Mouse (Mus musculus) olfactory bulb, adult 2 months (tissue): ENCODE results near the gene Hspb6. TPM values are rescaled to one million over a fixed set of nuclear protein-coding genes. Genes with fewer than 3 reads are reported as not detected.

ENCODE experiments used
- H3K27ac ChIP-seq: fragments of 200-500 bp; 2 replicates; pipeline ENCODE4 v1.5.1; 2012; ENCODE audit warnings: low read depth, low read length; ENCODE audit not compliant: insufficient read depth
- H3K4me1 ChIP-seq: fragments of 200-500 bp; 2 replicates; pipeline ENCODE4 v1.6.1; 2012; ENCODE audit warnings: low read length; ENCODE audit not compliant: control insufficient read depth, insufficient read depth
- H3K4me3 ChIP-seq: fragments of 200-500 bp; 2 replicates; pipeline ENCODE4 v1.5.1; 2012; ENCODE audit warnings: mild to moderate bottlenecking, low read depth, low read length, moderate library complexity; ENCODE audit not compliant: insufficient read depth
- CTCF ChIP-seq: fragments of 200-500 bp; IDR thresholded peaks from 2 replicates; pipeline ENCODE4 v1.5.1; 2012; ENCODE audit warnings: low read depth, mild to moderate bottlenecking, low read length, moderate library complexity; ENCODE audit not compliant: insufficient read depth
- POLR2A ChIP-seq: fragments of 200-500 bp; IDR thresholded peaks from 2 replicates; pipeline ENCODE4 v1.6.1; 2012; ENCODE audit warnings: mild to moderate bottlenecking, low read depth, low read length, moderate library complexity; ENCODE audit not compliant: insufficient read depth
- WGBS: fragments of 180-500 bp; shearing (Covaris S2); methylation state at CpG from one replicate; pipeline ENCODE4 v1.1.7; 2018; 5-methylcytosine and 5-hydroxymethylcytosine counted together
- polyA plus RNA-seq: library from polyadenylated mRNA; stranded (reverse); fragments of >200 nt; gene quantifications from 2 replicates; pipeline ENCODE4 v1.2.4, GENCODE M21; 2012; ENCODE audit warnings: low replicate concordance; ENCODE audit not compliant: missing spikeins, insufficient read depth, insufficient read length

The Hspb6 gene
- polyA plus RNA-seq, 1 experiment: not detected

GRCm38 (mm10) chr7:30589435-30590301 is 37.7 kb downstream of the Hspb6 start:
- 26% methylated on average over 40 of the region's 40 CpGs for WGBS
- peak overlapping the region; percentile 85 for H3K4me3 ChIP-seq
- H3K4me1 ChIP-seq: peaks cover 19% of the 10 kb centered on the region
- TF ChIP-seq POLR2A (no peak), CTCF (peak; percentile 87)
- H3K27ac ChIP-seq: peak overlapping the region; percentile 43

GRCm38 (mm10) chr7:30590927-30591604 is 39.1 kb downstream of the Hspb6 start:
- TF ChIP-seq CTCF (no peak), POLR2A (no peak)
- WGBS: 87% methylated on average over 9 of the region's 9 CpGs

GRCm38 (mm10) chr7:30591605-30591951 is 39.6 kb downstream of the Hspb6 start:
- H3K4me3 ChIP-seq: no peak overlapping the region
- no peak overlapping the region for H3K27ac ChIP-seq
- peaks cover 11% of the 10 kb centered on the region for H3K4me1 ChIP-seq
- TF ChIP-seq POLR2A (no peak), CTCF (no peak)
- WGBS: 40% methylated on average over 4 of the region's 4 CpGs

More at GRCm38 (mm10) chr7:30590927-30591604, 39.1 kb downstream of the Hspb6 start:
- Histone ChIP-seq H3K27ac (no peak overlapping the region), H3K4me1 (peaks cover 16% of the 10 kb centered on the region), H3K4me3 (no peak overlapping the region)

- H3K27ac ChIP-seq: no peak overlapping the region
- peaks cover 5% of the 10 kb centered on the region for H3K4me1 ChIP-seq
- 69% methylated on average over 5 of the region's 5 CpGs for WGBS
- TF ChIP-seq CTCF (no peak), POLR2A (no peak)
- H3K4me3 ChIP-seq: no peak overlapping the region
Measured at GRCm38 (mm10) chr7:30592772-30593423, 40.9 kb downstream of the Hspb6 start.

GRCm38 (mm10) chr7:30593579-30594509 is 41.9 kb downstream of the Hspb6 start:
- Histone ChIP-seq H3K4me1 (peaks cover 5% of the 10 kb centered on the region), H3K4me3 (no peak overlapping the region), H3K27ac (no peak overlapping the region)
- WGBS: 74% methylated on average over 10 of the region's 10 CpGs
- TF ChIP-seq CTCF: no peak
- no peak for TF ChIP-seq POLR2A

- TF ChIP-seq POLR2A: no peak
- no peak for TF ChIP-seq CTCF
- Histone ChIP-seq H3K27ac (no peak overlapping the region), H3K4me1 (peaks cover 4% of the 10 kb centered on the region), H3K4me3 (no peak overlapping the region)
- 59% methylated on average over 4 of the region's 4 CpGs for WGBS
Measured at GRCm38 (mm10) chr7:30594510-30595024, 42.6 kb downstream of the Hspb6 start.

GRCm38 (mm10) chr7:30596093-30596492 is 44.1 kb downstream of the Hspb6 start:
- TF ChIP-seq POLR2A (no peak), CTCF (no peak)
- 84% methylated on average over 5 of the region's 5 CpGs for WGBS

GRCm38 (mm10) chr7:30596811-30597210 is 44.8 kb downstream of the Hspb6 start:
- no peak for TF ChIP-seq POLR2A
- TF ChIP-seq CTCF: no peak
- WGBS: 42% methylated on average over 5 of the region's 5 CpGs
- no peak overlapping the region for H3K4me3 ChIP-seq

More at GRCm38 (mm10) chr7:30596093-30596492, 44.1 kb downstream of the Hspb6 start:
- no peak overlapping the region for H3K4me3 ChIP-seq
- no peak overlapping the region for H3K27ac ChIP-seq
- H3K4me1 ChIP-seq: peaks cover 5% of the 10 kb centered on the region

More at GRCm38 (mm10) chr7:30596811-30597210, 44.8 kb downstream of the Hspb6 start:
- Histone ChIP-seq H3K4me1 (peaks cover 5% of the 10 kb centered on the region), H3K27ac (no peak overlapping the region)
